Mouse (Mus musculus): ENCODE results near the gene Abcg8.

- no peak for TF ChIP-seq CTCF (IDR thresholded peaks at IDR 0.05; ENCODE audit: low read depth)
- no peak for TF ChIP-seq EP300 (IDR thresholded peaks at IDR 0.05; ENCODE audit: low read depth)
Measured at GRCm38 (mm10) chr17:84645894-84646293, 30.2 kb upstream of the Abcg8 start.
